Mouse (Mus musculus) urinary bladder, postnatal 14 days (tissue): ENCODE data around the gene Fbxo46.
"Not testable (repeated sequence)": the region's sequence is repeated elsewhere in the genome, so short reads cannot be mapped to it uniquely, and the experiment has no call there.

ENCODE experiments used
- DNase-seq: peaks from one replicate; pipeline ENCODE4 v3.0.0; 2021; ENCODE audit warnings: low spot score

The Fbxo46 gene

DNA sequence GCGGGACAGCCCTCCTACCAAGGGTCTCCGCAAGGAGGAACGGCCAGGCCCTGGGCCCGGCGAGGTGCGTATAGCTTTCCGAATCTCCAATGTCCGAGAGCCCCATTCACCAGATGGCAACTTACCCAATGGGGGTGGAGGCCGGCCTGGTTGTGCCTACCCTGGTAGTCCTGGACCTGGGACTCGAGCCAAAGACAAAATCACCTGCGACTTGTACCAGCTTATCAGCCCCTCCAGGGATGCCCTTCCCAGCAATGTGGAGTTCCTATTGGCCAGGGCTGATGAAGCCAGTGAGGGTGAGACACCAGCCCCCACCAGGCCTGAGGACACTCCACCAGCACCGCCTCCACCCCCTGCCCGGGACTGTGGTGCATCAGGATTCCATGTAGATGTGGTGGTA lies 16.5 kb downstream of the Fbxo46 start:
- DNase-seq = no peak

DNA sequence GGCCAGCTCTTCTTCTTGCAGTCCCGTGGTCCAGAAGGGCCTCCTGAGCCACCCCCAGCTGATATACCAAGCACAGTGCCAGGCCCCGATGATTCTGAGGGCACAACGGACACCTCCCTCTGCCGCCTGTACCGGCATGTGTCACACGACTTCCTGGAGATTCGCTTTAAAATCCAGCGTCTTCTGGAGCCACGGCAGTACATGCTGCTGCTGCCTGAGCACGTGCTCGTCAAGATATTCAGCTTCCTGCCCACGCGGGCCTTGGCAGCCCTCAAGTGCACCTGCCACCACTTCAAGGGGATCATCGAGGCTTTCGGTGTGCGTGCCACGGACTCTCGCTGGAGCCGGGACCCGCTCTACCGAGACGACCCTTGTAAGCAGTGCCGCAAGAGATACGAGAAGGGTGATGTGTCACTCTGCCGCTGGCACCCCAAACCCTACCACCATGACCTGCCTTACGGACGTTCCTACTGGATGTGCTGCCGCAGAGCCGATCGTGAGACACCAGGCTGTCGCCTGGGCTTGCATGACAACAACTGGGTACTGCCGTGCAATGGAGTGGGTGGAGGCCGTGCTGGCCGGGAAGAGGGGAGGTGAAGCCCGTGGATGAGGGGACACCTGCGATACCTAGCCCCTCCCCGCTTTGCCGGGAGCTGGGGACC lies 17.1 kb downstream of the Fbxo46 start:
- no peak for DNase-seq

GRCm38 (mm10) chr7:19137380-19137779 lies 17.7 kb downstream of the Fbxo46 start:
- DNase-seq = peak; percentile 65

- no peak for DNase-seq
Observed at GRCm38 (mm10) chr7:19146793-19147192, 27.1 kb downstream of the Fbxo46 start.

GRCm38 (mm10) chr7:19147497-19148045 lies 27.9 kb downstream of the Fbxo46 start:
- DNase-seq = no peak

DNA sequence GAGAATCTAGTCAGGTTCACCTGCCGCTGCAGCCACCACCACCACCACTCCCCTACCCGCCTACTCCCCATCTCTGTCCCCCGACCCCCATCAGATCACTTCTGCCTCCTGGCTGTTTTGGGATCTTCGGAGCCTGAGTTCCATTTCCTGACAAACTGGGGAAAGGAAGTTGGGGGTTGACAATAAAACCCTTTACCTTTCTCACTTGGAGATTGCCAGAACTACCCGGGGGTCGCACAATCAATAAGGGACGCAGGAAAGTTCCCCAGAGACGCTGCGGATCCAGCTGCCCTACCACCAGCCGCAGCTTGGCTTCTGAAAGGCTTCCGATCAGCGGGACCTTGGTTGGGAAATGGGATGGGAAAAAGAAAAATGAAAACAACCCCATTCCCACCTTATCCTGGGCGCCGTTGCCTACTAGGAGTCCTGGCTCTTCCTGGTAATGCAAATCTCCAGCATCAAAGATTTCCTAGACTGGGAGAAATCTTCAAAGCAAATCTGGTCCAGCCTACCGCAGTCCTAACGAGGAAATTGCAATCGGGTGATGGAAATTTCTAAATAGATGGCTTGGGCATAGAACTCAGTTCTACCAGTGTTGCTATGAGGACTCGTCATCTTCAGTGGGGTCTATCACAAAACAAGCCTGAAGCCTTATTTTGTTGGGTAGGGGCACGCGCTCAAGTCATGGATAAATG lies 28.7 kb downstream of the Fbxo46 start:
- no peak for DNase-seq

GRCm38 (mm10) chr7:19148875-19149541 lies 29.3 kb downstream of the Fbxo46 start, which contains the start of gene Qpctl:
TSS of gene Qpctl (minus strand) at chr7:19149291.
- peak; percentile 99 for DNase-seq

DNA sequence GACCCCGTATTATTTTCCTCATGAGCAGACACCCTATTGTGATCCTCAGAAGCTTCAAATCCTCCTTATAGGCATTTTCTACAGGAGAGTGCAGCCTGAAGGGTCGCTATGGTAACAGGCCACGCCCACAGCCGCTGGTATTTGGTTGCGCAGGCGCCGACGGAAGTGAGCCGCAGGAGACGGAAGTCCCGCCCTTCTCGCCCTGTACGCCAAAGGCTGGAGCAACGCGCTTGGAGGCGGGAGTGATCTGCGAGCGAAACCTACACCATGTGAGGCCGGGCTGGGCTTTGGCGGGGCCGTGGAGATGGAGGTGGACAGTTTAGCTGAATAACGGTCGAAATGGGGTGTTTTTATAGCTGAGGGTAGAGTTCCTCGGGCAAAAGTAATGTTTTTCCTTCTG lies 30.0 kb downstream of the Fbxo46 start, which contains the start of gene Snrpd2:
Gene Snrpd2, plus strand, starts transcription at position 97 of the 400 bp plus-strand sequence.
- peak; percentile 98 for DNase-seq

- DNase-seq = not testable (repeated sequence)
Observed at GRCm38 (mm10) chr7:19151121-19151520, 31.5 kb downstream of the Fbxo46 start.

- no peak for DNase-seq
Observed at GRCm38 (mm10) chr7:19154796-19155195, 35.1 kb downstream of the Fbxo46 start.

GRCm38 (mm10) chr7:19155825-19156475 lies 36.3 kb downstream of the Fbxo46 start:
- DNase-seq = peak; percentile 45

DNA sequence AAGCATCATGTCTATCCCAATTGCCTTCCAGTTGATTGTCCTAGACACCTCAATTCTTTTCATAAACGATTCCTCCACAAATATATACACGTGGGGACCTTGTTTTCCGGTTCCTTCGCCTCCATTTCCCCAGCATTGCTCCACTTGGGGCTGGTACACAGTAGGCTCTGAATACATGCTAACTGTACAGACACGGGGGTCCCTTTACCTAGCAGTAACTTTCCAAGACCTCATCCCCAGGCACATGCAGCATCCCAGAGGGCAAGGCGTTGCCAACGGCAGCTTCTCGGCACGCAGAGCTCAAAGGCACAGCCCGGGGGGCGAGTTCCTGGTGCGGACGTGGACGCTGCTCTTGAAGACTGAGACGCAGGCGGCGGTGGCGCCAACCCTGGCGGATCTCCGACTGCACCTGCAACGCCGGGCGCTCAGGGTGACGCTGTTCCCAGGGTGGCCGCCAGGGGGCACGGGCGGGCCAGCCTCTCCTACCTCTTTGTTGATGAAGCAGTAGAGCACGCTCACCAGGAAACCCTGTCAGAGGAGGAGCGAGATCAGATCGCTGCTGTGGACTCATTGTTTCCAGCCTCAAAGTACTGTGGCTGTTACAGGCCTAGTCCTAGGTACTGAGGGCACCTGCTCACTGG lies 37.6 kb downstream of the Fbxo46 start:
- peak; percentile 94 for DNase-seq

DNA sequence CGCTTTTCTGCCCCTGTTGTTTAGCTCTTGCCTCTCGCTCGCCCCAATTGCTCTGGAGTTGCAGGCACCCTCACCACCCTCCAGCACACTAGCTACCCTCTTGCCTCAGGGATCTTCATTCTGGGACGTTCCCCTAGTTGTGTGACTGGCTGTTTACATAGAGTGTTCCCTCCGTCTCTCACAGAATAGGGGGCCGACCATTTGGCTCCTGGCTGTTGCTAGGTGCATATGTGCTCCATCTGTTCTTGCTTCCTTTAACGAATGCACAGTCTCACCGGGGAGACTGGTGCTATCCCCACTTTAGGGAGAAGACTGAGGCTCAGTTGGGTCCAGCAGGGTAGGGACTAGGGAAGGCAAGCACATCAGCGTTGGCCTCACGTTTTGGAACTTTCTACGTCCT lies 38.9 kb downstream of the Fbxo46 start:
- DNase-seq = no peak

DNA sequence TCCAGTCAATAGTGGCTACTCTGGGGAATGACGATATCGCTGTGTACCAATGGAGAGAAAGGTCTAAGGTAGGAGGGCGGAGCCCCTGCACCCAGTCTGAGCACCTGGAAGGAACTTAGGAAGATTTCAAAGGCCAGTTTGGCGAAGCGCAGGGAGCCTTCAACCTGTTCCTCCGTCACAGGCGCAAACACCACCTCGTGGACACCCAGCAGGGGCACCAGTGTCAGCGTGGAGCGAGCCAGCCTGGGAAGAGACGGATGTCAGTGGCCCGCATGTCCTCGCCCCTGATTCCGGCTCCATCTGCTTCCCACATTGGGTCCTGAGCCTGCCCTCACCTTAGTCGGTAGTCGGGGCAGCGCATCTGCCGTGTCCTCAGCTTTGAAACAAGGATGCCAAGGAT lies 39.8 kb downstream of the Fbxo46 start:
- DNase-seq = no peak

DNA sequence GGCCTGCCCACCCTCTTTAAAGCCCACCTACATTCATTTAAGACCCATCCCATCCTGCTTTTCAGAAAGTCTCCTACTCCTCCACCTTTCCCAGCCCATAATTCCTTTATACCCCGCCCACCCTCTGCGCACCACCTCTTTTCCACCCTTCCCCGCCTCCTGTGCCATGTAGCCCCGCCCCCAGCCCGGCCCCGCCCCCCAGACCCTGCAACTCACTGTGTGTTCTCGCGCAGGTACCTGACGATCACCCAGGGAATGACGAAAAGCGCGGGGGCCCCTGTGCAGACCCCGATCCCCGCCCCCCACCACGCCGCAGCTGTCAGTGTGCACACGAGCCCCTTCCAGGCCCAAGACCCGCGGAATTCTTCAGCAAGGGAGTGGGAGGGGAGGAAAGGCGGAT lies 40.5 kb downstream of the Fbxo46 start:
- no peak for DNase-seq

DNA sequence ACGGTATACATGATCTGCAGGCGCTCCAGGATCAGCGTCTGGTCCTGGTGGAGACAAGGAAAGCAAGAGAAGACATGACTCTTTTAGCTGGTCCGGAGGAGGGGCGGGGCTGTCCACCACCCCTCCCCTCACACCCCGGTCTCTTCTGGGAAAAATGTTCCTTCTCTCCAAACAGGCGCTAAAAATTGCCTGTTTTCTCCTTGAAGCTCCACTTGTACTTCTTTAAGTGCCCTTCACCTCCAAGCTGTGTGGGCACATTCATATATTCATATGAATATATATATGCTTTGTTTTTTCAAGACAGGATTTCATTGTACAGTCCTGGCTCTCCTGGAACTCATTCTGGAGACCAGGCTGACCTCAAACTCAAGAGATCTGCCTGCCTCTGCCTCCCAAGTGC lies 43.3 kb downstream of the Fbxo46 start:
- no peak for DNase-seq

- no peak for DNase-seq
Observed at GRCm38 (mm10) chr7:19163752-19164151, 44.1 kb downstream of the Fbxo46 start.

DNA sequence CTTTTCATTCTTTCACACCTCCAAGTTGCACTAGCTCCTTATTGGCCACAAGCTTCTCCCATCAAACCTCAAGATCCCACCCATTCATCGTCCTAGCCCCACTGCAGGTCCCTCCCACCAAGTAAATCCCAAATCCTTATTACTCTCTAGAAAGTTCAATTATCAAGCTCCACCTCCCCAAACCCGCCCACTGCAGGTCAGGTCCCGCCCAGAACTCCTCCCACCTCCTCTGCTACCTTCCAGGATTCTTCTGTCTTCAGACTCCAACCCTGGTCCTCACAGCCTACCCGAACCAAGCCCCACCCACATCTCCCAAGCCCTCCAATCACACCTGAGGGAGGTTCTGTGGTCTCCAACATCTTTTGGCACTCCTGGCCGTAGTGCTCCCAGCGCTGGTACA lies 44.5 kb downstream of the Fbxo46 start:
- no peak for DNase-seq

DNA sequence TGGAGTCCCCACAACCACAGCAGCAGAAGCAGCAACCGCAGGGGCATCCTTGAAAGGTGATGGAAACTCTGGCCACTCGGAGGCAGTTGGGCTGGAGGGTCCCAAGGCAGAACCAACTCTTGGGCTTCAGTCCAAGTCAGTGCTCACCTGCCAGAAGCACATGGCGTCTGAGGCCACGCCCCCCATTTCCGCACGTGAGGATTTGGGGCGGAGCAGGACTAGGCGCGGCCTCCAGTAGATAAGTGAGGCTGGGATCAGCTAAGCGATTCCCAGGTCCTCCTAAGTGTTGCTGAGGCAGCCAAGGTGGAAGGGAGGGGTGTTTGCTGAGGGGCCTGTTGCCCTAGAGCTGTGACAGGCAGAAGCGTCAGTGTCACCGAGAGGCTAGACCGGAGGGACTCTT lies 45.3 kb downstream of the Fbxo46 start:
- DNase-seq = no peak

DNA sequence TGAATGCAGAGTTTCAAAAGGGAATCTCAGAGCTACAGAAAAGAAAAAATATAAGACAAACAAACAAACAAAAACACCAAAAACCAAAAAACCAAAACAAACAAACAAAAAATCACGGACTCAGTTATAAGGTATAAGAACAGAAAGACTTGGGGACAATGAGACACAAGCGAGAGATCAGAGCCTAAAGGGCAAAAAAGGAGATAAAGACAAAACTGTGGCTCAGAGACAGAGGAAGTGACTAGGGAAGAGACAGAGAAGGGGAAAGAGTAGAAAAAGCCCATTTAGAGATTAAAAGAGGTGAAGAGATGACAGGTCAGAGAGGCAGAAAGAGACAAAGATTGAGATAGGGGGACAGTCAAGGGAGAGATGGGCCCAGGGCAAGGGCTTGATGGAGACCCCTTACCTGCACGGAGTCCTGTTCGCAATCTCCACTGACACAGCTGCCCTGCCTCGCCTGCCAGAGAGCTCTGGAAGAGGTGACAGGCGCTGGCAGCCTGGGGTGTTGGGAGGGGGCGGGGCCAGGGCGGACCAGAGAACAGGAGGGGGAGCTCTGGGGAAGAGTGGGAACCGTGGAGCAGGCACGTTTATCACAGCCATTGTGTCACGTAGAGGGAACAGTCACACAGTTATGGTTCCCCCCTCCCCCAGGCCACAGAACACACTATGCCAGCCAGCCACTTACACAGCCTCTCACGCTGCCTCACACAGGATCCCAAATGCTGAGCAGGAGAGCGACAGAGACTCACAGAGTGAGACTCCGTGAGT lies 46.2 kb downstream of the Fbxo46 start, which contains the start of gene Gipr:
Gene Gipr, minus strand, starts transcription at position 472 of the 768 bp plus-strand sequence.
- DNase-seq = no peak

- DNase-seq = no peak
Observed at GRCm38 (mm10) chr7:19166990-19167389, 47.3 kb downstream of the Fbxo46 start.
